Comparison of ENCODE assay signal across 17 mouse cellular contexts in genomic region chr10:108197498-108197897, GRCm38 (mm10).
"Had no signal": no experiment of that assay in that cellular context is flagged by ENCODE, and none has a peak within 500 bp of the region (broad histone marks: within the 10 kb centered on the region; RNA-seq: fewer than 3 reads in every experiment).

No protein-coding gene starts in this region.

- ATAC-seq: intestine, postnatal 0 days had no signal

- H3K9me3 ChIP-seq: limb, embryonic 10.5 days; limb, embryonic 13.5 days; neural tube, embryonic 12.5 days; stomach, embryonic 15.5 days had no signal

- H3K27me3 ChIP-seq: limb, embryonic 13.5 days; neural tube, embryonic 12.5 days; stomach, embryonic 15.5 days had no signal

- H3K4me2 ChIP-seq: limb, embryonic 13.5 days; neural tube, embryonic 12.5 days; stomach, embryonic 15.5 days had no signal

- H3K4me1 ChIP-seq: limb, embryonic 10.5 days; neural tube, embryonic 12.5 days; stomach, embryonic 15.5 days had no signal

- DNase-seq: kidney, adult 2 months; kidney, postnatal 25 days; layer of hippocampus, adult 9-11 months; lung, adult 2 months; lung, postnatal 14 days; lung, postnatal 4 days; retina, postnatal 1 day; right cerebral cortex, postnatal 25 days; spleen, adult 18-20 months; thymus, postnatal 25 days had no signal

- H3K27ac ChIP-seq: kidney, postnatal 0 days; layer of hippocampus, adult 2 months; limb, embryonic 10.5 days; limb, embryonic 13.5 days; neural tube, embryonic 12.5 days; stomach, embryonic 15.5 days had no signal

- H3K4me3 ChIP-seq: layer of hippocampus, adult 2 months; limb, embryonic 10.5 days; limb, embryonic 13.5 days; neural tube, embryonic 12.5 days; stomach, embryonic 15.5 days had no signal

- H3K36me3 ChIP-seq: stomach, embryonic 15.5 days had no signal

- H3K9ac ChIP-seq: limb, embryonic 13.5 days; neural tube, embryonic 12.5 days; stomach, embryonic 15.5 days had no signal
